Mouse (Mus musculus): ENCODE results near the gene Ccdc90b. TPM values are rescaled to one million over a fixed set of nuclear protein-coding genes. Genes with fewer than 3 reads are reported as not detected.

Gene Ccdc90b
- polyA plus RNA-seq (2017; shearing (Covaris generic)) = 8.7 TPM

DNA sequence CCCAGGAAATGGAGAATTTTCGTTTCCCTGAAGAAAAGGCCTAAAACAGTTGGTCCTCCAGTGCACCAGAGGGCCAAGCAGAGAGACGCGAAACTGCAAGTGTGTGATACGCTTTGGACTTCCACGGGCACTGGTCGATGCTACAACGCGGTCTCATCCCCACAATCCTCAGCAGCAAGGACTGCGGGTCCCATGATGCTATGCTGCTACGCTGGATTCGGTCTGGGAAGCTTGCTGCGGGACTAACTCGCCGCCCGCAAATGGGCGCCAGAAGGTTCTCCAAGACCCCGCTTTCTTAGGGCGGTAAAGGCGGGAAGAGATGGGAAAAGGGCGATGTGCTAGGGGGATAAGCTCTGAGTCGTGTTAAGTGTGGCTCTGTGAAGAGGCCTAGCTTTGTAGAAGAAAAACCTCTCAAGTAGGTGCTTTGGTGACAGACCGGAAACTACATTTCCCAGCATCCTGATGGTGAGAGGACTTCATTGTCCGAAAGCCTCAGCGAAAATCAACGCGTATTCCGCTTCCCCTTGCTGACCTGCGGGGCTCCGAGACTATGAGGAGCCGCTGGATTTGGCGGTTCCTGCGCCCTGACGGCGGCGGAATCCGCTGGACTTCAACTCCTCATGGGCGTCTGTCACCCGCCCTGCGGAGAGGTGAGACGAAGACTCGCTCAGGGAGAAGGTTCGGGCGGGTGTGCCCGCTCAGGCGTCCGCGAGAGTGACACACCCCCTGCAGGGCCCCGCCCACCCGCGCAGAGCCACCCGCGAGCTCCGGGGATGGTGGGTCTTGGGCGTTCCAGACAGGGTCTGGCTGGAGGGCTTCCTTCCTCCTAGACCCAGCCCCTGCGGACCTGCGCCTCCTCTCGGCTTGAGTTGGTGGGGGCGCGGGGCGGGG, at the start of gene Ccdc90b:
TSS of gene Ccdc90b (plus strand) at position 164 of the 891 bp plus-strand sequence.

Other genes starting within 250 kb of the Ccdc90b start
- not detected for gene Ankrd42, start 76.0 kb downstream of the Ccdc90b start, polyA plus RNA-seq (2017; shearing (Covaris generic))
- 70.9 TPM for gene Pcf11, start 108.8 kb downstream of the Ccdc90b start, polyA plus RNA-seq (2017; shearing (Covaris generic))
- 0.04 TPM for gene Rab30, start 180.5 kb downstream of the Ccdc90b start, polyA plus RNA-seq (2017; shearing (Covaris generic))

Measured in effector memory CD4-positive, alpha-beta T cell, adult 7 months (primary cell).